Mouse (Mus musculus): ENCODE measurements around the gene Srprb. TPM values are rescaled to one million over a fixed set of nuclear protein-coding genes. Genes with fewer than 3 reads are reported as not detected.

Srprb gene
- polyA plus RNA-seq (2015; fragmentation: Nextera tagmentation; extraction: Ambion mirVana): 59.1 and 60.9 TPM in 2 replicates

DNA sequence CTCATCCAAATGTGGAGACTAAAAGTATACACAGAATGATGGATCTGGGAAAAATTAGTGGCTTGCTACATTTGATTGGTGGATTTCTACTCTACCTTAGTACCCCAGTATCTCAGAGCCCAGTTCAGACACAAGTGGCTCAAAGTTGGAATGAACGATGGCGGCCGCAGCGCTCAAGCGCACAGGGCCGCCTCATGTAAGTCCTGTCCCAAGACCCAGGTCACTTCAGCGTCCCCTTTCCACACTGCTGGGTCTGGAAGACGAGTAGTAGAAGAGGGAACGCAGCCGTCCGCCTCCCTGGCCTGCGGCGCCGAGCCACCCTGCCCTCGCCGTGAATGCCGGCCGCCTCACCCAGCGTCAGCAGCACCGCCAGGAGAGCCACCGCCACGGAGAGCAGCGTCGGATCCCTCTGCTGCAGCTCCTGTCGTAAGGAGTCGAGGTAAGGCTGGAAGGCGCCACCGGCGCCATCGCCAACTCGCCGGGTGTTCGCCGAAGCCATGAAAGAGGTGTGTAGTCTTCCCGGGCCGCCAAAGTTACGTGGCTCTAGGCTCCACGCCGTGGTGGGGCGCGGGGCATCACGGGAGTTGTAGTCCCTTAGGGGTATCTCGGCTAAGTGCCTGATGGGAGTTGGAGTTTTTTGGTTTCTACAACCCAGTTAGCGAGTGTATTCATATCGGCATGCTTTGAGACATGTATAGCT lies at the start of gene Srprb:
Gene Srprb, minus strand, starts transcription at position 577 of the 700 bp plus-strand sequence.
- WGBS: under 1% methylated on average over 45 of the region's 45 CpGs

GRCm38 (mm10) chr9:103248618-103249017 lies 46.7 kb upstream of the Srprb start:
- Histone ChIP-seq H3K27me3 (ENCODE audit: control insufficient read depth, insufficient read depth, low read depth, low read length) (no peaks in the 10 kb centered on the region), H3K9ac (ENCODE audit: low read length) (no peak overlapping the region), H3K4me1 (replicated peaks; ENCODE audit: control insufficient read depth, insufficient read depth, low read length) (no peaks in the 10 kb centered on the region), H3K4me3 (ENCODE audit: low read length) (no peak overlapping the region), H3K9me3 (ENCODE audit: control insufficient read depth, low read length) (no peaks in the 10 kb centered on the region; the same call in 1 of the 2 replicates), H3K36me3 (ENCODE audit: control insufficient read depth, insufficient read depth, low read length) (no peaks in the 10 kb centered on the region), H3K4me2 (ENCODE audit: low read depth, low read length) (no peak overlapping the region), H3K27ac (ENCODE audit: low read length) (no peak overlapping the region)
- WGBS: 17% methylated on average over 4 of the region's 4 CpGs
- ATAC-seq (ENCODE audit: low read depth): no peak

More for the DNA sequence above, at the start of gene Srprb:
- Histone ChIP-seq H3K27ac (ENCODE audit: low read length) (peak within 1 kb of the TSS; percentile 81), H3K36me3 (ENCODE audit: control insufficient read depth, insufficient read depth, low read length) (peaks cover 20% of the 10 kb centered on the region), H3K9me3 (ENCODE audit: control insufficient read depth, low read length) (no peaks in the 10 kb centered on the region), H3K27me3 (ENCODE audit: control insufficient read depth, insufficient read depth, low read depth, low read length) (no peaks in the 10 kb centered on the region), H3K4me1 (replicated peaks; ENCODE audit: control insufficient read depth, insufficient read depth, low read length) (no peaks in the 10 kb centered on the region; the same call in 1 of the 2 replicates), H3K4me3 (ENCODE audit: low read length) (peak within 1 kb of the TSS; percentile 91), H3K9ac (ENCODE audit: low read length) (peak within 1 kb of the TSS; percentile 94), H3K4me2 (ENCODE audit: low read depth, low read length) (peak within 1 kb of the TSS; percentile 70)
- peak; percentile 99 for ATAC-seq (ENCODE audit: low read depth)

GRCm38 (mm10) chr9:103246526-103247168 lies 44.7 kb upstream of the Srprb start:
- H3K4me1 ChIP-seq (replicated peaks; ENCODE audit: control insufficient read depth, insufficient read depth, low read length): no peaks in the 10 kb centered on the region
- no peak overlapping the region for H3K27ac ChIP-seq (ENCODE audit: low read length)
- 76% methylated on average over 8 of the region's 8 CpGs for WGBS
- ATAC-seq (ENCODE audit: low read depth): no peak
- no peak overlapping the region for H3K4me2 ChIP-seq (ENCODE audit: low read depth, low read length)
- H3K36me3 ChIP-seq (ENCODE audit: control insufficient read depth, insufficient read depth, low read length): no peaks in the 10 kb centered on the region
- H3K9ac ChIP-seq (ENCODE audit: low read length): no peak overlapping the region
- H3K27me3 ChIP-seq (ENCODE audit: control insufficient read depth, insufficient read depth, low read depth, low read length): no peaks in the 10 kb centered on the region
- H3K9me3 ChIP-seq (ENCODE audit: control insufficient read depth, low read length): no peaks in the 10 kb centered on the region
- H3K4me3 ChIP-seq (ENCODE audit: low read length): no peak overlapping the region

- no peaks in the 10 kb centered on the region for H3K9me3 ChIP-seq (ENCODE audit: control insufficient read depth, low read length)
- no peak for ATAC-seq (ENCODE audit: low read depth)
- no peak overlapping the region for H3K27ac ChIP-seq (ENCODE audit: low read length)
- no peak overlapping the region for H3K9ac ChIP-seq (ENCODE audit: low read length)
- WGBS: 87% methylated on average over 4 of the region's 4 CpGs
- no peak overlapping the region for H3K4me3 ChIP-seq (ENCODE audit: low read length)
- H3K4me2 ChIP-seq (ENCODE audit: low read depth, low read length): no peak overlapping the region
- H3K27me3 ChIP-seq (ENCODE audit: control insufficient read depth, insufficient read depth, low read depth, low read length): no peaks in the 10 kb centered on the region
- H3K36me3 ChIP-seq (ENCODE audit: control insufficient read depth, insufficient read depth, low read length): no peaks in the 10 kb centered on the region
- H3K4me1 ChIP-seq (replicated peaks; ENCODE audit: control insufficient read depth, insufficient read depth, low read length): no peaks in the 10 kb centered on the region
Observed at GRCm38 (mm10) chr9:103243640-103244039, 41.7 kb upstream of the Srprb start.

DNA sequence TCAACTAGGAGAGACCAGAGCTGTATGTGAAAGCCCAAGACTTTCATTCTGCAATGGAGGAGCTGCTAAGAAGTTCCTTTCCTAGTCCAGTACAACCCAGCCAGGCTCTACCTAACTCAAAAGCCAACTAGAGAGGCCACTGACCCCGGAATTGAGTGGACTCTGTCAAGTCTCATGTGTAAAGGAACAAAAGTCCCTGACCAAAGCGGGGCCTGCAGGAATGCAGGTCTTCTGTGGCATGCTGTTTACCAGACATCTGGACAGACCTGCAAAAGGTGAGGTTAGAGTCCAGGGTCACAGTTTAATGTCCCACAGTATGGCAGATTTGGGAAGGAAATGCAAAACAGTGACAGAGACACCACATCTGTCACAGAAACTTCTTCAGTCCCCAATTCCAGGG lies 39.3 kb upstream of the Srprb start:
- no peak overlapping the region for H3K4me3 ChIP-seq (ENCODE audit: low read length)
- WGBS: 64% methylated on average over 2 of the region's 2 CpGs
- no peaks in the 10 kb centered on the region for H3K4me1 ChIP-seq (replicated peaks; ENCODE audit: control insufficient read depth, insufficient read depth, low read length)
- H3K27ac ChIP-seq (ENCODE audit: low read length): no peak overlapping the region
- no peaks in the 10 kb centered on the region for H3K27me3 ChIP-seq (ENCODE audit: control insufficient read depth, insufficient read depth, low read depth, low read length)
- no peak for ATAC-seq (ENCODE audit: low read depth)
- H3K9me3 ChIP-seq (ENCODE audit: control insufficient read depth, low read length): no peaks in the 10 kb centered on the region
- H3K36me3 ChIP-seq (ENCODE audit: control insufficient read depth, insufficient read depth, low read length): no peaks in the 10 kb centered on the region
- no peak overlapping the region for H3K4me2 ChIP-seq (ENCODE audit: low read depth, low read length)
- H3K9ac ChIP-seq (ENCODE audit: low read length): no peak overlapping the region

DNA sequence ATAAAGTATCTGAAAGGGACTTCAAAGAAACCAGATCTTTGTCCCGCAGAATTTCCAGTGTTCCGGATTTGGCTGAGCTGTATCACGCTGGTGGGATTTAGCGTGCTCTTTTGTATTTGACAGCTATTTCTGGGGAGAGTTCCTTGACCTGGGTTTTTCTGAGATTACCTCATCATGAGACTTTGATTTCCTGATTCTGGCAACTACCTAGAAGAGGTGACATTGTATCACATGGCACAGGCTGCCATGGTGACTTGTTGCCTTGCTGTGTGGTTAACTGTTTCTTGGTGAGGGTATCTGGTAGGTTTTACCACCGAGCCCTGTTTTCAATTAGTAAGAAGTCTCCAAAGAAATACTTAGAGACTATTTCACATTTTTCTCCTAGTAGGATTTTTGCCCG lies 37.5 kb upstream of the Srprb start:
- no peak overlapping the region for H3K9ac ChIP-seq (ENCODE audit: low read length)
- no peak for ATAC-seq (ENCODE audit: low read depth)

DNA sequence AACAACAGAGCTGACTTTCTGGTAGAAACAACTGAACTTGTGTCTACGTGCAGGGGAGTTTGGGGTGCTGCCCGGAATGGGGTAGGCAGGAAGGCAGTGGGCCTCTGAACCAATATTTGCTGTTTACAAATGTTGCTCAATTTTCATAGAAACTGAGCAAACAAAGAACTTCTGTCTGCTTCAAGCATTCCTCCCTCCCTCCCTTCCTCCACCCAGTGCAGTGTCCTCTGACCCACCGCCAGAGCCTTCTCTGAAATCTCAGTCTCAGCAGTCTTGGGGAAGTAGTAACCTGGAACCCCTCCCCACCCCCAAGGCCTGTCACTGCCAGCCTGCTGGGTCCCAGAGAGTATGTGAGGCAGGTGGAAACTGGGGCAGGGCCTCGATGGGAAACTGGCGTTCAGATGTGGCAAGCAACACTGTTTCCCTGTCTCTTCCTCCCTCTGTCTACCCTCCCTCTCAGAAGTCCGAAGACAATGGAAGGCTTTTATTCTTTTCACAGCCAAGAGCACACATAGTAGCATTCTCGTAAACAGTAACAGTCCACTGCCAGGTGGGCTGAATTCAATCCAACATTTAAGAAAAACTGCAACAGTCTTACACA lies 32.7 kb upstream of the Srprb start:
- H3K27me3 ChIP-seq (ENCODE audit: control insufficient read depth, insufficient read depth, low read depth, low read length): no peaks in the 10 kb centered on the region
- H3K9me3 ChIP-seq (ENCODE audit: control insufficient read depth, low read length): no peaks in the 10 kb centered on the region
- ATAC-seq (ENCODE audit: low read depth): peak; percentile 60
- peak overlapping the region; percentile 76 for H3K27ac ChIP-seq (ENCODE audit: low read length)
- peak overlapping the region; percentile 23; the same call in 1 of the 2 replicates for H3K9ac ChIP-seq (ENCODE audit: low read length)
- peaks cover 17% of the 10 kb centered on the region for H3K4me1 ChIP-seq (replicated peaks; ENCODE audit: control insufficient read depth, insufficient read depth, low read length)
- no peak overlapping the region for H3K4me2 ChIP-seq (ENCODE audit: low read depth, low read length)
- H3K36me3 ChIP-seq (ENCODE audit: control insufficient read depth, insufficient read depth, low read length): no peaks in the 10 kb centered on the region
- no peak overlapping the region for H3K4me3 ChIP-seq (ENCODE audit: low read length)
- WGBS: 44% methylated on average over 7 of the region's 7 CpGs

More for the DNA sequence above, 37.5 kb upstream of the Srprb start:
- peaks cover 5% of the 10 kb centered on the region for H3K4me1 ChIP-seq (replicated peaks; ENCODE audit: control insufficient read depth, insufficient read depth, low read length)
- no peak overlapping the region for H3K4me3 ChIP-seq (ENCODE audit: low read length)
- H3K27me3 ChIP-seq (ENCODE audit: control insufficient read depth, insufficient read depth, low read depth, low read length): no peaks in the 10 kb centered on the region
- H3K9me3 ChIP-seq (ENCODE audit: control insufficient read depth, low read length): no peaks in the 10 kb centered on the region
- 82% methylated on average over 6 of the region's 6 CpGs for WGBS
- no peak overlapping the region for H3K4me2 ChIP-seq (ENCODE audit: low read depth, low read length)
- H3K27ac ChIP-seq (ENCODE audit: low read length): no peak overlapping the region
- no peaks in the 10 kb centered on the region for H3K36me3 ChIP-seq (ENCODE audit: control insufficient read depth, insufficient read depth, low read length)

DNA sequence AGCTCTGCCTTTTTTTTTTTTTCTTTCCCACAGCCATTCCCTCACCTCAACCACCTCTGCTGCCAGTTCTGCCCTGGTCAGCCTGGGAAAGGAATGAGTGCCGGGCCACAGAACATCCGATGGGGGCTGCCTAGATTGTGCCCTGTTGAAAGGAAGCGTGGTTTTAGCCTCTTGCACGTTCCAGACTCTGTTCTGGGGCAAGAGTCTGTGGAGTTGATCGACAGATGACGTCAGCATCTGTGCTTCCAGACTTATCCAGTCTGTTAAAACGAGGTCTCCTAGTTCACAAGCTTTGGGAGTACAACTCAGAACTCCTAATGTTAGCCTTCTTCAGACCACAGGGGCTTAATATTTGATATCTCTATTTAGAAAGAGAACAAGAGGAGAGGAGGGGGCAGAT lies 32.1 kb upstream of the Srprb start:
- Histone ChIP-seq H3K27ac (ENCODE audit: low read length) (peak overlapping the region; percentile 76), H3K36me3 (ENCODE audit: control insufficient read depth, insufficient read depth, low read length) (no peaks in the 10 kb centered on the region), H3K27me3 (ENCODE audit: control insufficient read depth, insufficient read depth, low read depth, low read length) (no peaks in the 10 kb centered on the region), H3K4me1 (replicated peaks; ENCODE audit: control insufficient read depth, insufficient read depth, low read length) (peaks cover 17% of the 10 kb centered on the region), H3K9ac (ENCODE audit: low read length) (0 out of 2 replicates have a peak overlapping the region, but pooled peaks have one; percentile 2), H3K9me3 (ENCODE audit: control insufficient read depth, low read length) (no peaks in the 10 kb centered on the region), H3K4me3 (ENCODE audit: low read length) (no peak overlapping the region), H3K4me2 (ENCODE audit: low read depth, low read length) (no peak overlapping the region)
- ATAC-seq (ENCODE audit: low read depth): no peak
- WGBS: 61% methylated on average over 7 of the region's 7 CpGs

GRCm38 (mm10) chr9:103233006-103233395 lies 31.1 kb upstream of the Srprb start:
- Histone ChIP-seq H3K4me1 (replicated peaks; ENCODE audit: control insufficient read depth, insufficient read depth, low read length) (peaks cover 17% of the 10 kb centered on the region), H3K27me3 (ENCODE audit: control insufficient read depth, insufficient read depth, low read depth, low read length) (no peaks in the 10 kb centered on the region), H3K4me3 (ENCODE audit: low read length) (no peak overlapping the region), H3K4me2 (ENCODE audit: low read depth, low read length) (no peak overlapping the region), H3K9ac (ENCODE audit: low read length) (no peak overlapping the region), H3K36me3 (ENCODE audit: control insufficient read depth, insufficient read depth, low read length) (no peaks in the 10 kb centered on the region), H3K27ac (ENCODE audit: low read length) (no peak overlapping the region), H3K9me3 (ENCODE audit: control insufficient read depth, low read length) (no peaks in the 10 kb centered on the region)
- WGBS: 43% methylated on average over 7 of the region's 7 CpGs
- ATAC-seq (ENCODE audit: low read depth): no peak
